Mouse (Mus musculus) cerebellum, adult 2 months (tissue): ENCODE results near the gene Adra1b.

Experiments
- CTCF ChIP-seq: fragments of 200-500 bp; IDR thresholded peaks from 2 replicates; pipeline ENCODE4 v1.5.1; 2011; ENCODE audit warnings: low read depth, mild to moderate bottlenecking, control low read depth, low read length, moderate library complexity, borderline replicate concordance; ENCODE audit not compliant: insufficient read depth
- POLR2A ChIP-seq: fragments of 200-500 bp; IDR thresholded peaks from 2 replicates; pipeline ENCODE4 v1.6.1; 2011; ENCODE audit warnings: low read length, control low read depth, borderline replicate concordance; ENCODE audit not compliant: insufficient read depth

GRCm38 (mm10) chr11:43831530-43831929 is 69.5 kb downstream of the Adra1b start:
- TF ChIP-seq CTCF (no peak), POLR2A (no peak)
